Mouse (Mus musculus): Measurements from ENCODE around the gene Sesn1.
"Not testable (repeated sequence)": the region's sequence is repeated elsewhere in the genome, so short reads cannot be mapped to it uniquely, and the experiment has no call there.

Gene Sesn1

DNA sequence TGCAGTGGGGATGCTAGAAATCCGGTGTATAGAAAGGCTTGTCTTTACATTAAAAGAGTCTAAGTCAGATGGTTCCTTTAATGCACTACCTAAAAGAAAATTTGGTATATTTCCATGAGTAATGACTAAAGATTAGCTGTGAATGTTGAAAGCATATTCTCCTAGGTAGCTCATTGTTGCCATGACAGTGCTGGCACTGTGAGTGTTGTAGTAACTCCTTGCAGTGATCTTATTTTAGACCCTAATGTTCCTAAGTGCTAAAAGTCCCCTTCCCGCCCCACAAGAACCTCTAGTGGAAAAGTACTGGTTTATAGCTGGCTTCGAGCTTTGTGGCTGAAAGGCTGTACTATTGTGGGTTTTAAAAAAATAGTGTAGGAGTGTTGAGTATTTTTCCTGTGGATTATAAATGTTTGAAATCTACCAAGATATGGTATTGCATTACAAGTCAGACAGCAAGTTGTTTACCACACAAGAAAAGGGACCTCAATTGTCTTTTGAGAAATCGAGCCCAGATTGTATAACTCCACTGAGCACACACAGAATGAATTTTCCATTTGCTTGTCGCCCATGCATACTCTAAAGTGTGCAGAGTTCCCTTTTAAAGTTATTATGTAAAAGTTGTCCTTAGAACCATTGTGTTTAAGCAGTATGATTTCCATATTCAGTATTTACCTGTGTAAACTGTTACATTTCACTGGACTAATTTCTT lies 13.0 kb downstream of the Sesn1 start:
- no peak for DNase-seq (ENCODE audit: low spot score)

DNA sequence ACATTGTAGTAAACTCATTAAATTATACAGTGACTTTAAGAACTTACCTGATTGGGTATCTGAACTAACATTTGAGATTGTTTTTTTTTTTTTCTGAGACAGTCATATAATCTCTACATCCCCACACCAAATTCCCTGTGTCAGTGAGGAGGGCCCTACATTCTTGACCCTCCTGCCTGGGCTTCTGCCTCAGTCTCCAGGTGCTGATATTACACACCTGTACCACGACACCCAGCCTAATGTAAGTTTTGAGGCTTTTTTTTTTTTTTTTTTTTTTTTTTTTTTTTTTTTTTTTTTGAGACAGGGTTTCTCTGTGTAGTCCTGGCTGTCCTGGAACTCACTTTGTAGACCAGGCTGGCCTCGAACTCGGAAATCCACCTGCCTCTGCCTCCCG lies 13.5 kb downstream of the Sesn1 start:
- DNase-seq (ENCODE audit: low spot score) = not testable (repeated sequence)

DNA sequence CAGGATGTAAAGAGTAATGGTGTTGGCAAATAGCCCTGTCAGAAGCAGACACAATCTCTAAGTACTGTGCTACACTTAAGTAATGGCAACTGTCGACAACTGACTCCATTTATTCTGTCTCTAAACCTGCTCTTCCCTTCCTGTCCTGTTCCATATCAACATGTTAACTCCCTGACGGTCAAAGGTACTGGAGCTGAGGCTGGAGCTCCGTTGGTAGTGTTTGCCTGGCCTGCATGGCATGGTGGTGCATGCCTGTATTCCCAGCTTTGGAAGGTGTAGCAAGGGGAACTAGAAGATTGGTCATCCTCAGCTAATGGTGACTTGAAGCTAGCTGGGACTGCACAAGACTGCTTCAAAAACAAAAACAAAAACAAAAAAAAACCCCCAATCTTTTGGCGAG lies 14.2 kb downstream of the Sesn1 start:
- DNase-seq (ENCODE audit: low spot score) = no peak

- no peak for DNase-seq (ENCODE audit: low spot score)
Observed at GRCm38 (mm10) chr10:41825041-41825440, 15.3 kb downstream of the Sesn1 start.

DNA sequence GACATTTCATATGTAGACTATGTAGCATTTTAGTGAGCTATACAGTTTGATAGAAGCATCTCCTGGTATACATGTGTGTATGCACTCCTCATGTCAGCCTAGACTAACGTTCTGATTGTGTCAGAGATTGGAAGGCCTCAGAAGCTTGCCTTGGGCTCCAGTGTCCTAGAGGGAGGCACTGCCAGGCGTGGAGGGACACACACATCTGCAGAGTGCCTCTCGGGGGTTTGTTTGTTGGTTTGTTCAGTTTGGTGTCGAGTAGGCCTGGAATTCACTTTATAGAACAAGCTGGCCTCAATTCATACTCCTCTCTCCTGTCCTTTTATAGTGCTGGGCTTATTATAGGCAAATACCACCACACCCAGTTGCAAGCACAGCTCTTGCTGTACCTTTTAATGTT lies 16.3 kb downstream of the Sesn1 start:
- DNase-seq (ENCODE audit: low spot score) = no peak

DNA sequence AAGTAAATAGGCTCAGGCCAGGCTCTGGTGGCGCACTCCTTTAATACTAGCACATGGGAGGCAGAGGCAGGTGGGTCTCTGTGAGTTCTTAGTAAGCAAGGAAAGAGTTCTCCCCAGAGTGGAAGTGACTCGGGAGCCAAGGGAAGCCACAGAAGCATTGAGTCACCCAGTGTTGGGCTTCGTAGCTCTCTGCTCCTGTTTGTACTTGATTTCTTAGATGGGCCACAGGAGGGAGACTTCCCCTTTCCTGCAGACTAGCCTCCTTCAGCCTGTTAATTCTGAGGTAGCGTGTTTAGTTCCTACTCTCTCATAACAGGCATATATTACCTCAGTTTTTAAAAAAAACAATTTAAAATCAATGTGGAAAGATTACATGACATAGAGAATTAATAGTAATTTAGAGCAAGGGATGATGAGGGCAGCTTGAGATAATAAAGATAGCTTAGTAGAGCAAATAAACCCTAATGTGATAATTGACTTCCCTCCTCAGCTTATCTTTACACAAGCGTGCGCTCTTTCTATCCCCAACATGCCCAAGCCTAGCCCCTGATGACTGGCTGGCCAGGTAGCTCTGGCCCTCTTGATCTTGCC lies 16.9 kb downstream of the Sesn1 start:
- DNase-seq (ENCODE audit: low spot score) = no peak

GRCm38 (mm10) chr10:41827784-41828183 lies 18.0 kb downstream of the Sesn1 start:
- no peak for DNase-seq (ENCODE audit: low spot score)

GRCm38 (mm10) chr10:41829191-41829590 lies 19.5 kb downstream of the Sesn1 start:
- DNase-seq (ENCODE audit: low spot score) = no peak

DNA sequence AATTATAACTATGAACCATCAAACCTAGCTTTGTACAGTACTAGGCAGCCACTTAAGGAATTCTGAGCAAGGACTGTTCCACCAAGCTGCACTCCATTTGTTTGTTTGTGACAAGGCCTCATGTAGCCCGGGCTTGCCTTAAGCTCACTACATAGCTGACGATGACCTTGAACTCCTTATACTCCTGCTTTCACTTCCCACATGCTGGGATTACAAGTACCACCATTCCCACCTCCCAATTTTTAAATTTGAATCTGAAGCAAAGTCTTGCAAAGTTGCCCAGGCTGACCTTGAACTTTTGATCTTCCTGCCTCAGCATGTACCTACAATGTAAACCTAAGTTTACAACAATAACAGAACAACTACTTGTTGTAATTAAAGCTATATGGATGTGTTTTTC lies 20.2 kb downstream of the Sesn1 start:
- DNase-seq (ENCODE audit: low spot score) = no peak

GRCm38 (mm10) chr10:41830445-41830844 lies 20.7 kb downstream of the Sesn1 start:
- no peak for DNase-seq (ENCODE audit: low spot score)

- DNase-seq (ENCODE audit: low spot score) = no peak
Observed at GRCm38 (mm10) chr10:41830851-41831522, 21.3 kb downstream of the Sesn1 start.

- DNase-seq (ENCODE audit: low spot score) = no peak
Observed at GRCm38 (mm10) chr10:41832191-41832590, 22.5 kb downstream of the Sesn1 start.

- no peak for DNase-seq (ENCODE audit: low spot score)
Observed at GRCm38 (mm10) chr10:41834131-41834530, 24.4 kb downstream of the Sesn1 start.

DNA sequence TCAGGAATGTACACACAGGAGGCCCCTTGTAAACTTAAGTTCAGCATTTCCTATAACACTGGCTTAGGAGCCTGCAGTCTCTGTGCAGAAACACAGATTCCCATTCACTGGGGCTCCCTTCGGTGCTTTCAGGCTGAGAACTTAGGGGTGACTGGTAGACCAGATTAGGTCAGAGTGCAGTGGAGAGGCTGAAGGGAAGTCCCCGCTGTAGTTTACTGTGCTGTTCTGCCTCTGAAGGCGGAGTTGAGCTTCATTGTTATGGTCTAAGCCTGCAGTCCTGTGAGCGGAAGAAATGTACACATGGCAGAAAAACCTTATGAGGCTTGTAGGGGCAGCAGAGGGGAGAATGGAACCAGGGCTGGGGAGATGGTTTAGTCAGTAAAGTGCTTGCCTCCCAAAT lies 29.2 kb downstream of the Sesn1 start:
- no peak for DNase-seq (ENCODE audit: low spot score)

GRCm38 (mm10) chr10:41847737-41848136 lies 38.0 kb downstream of the Sesn1 start:
- no peak for DNase-seq (ENCODE audit: low spot score)

DNA sequence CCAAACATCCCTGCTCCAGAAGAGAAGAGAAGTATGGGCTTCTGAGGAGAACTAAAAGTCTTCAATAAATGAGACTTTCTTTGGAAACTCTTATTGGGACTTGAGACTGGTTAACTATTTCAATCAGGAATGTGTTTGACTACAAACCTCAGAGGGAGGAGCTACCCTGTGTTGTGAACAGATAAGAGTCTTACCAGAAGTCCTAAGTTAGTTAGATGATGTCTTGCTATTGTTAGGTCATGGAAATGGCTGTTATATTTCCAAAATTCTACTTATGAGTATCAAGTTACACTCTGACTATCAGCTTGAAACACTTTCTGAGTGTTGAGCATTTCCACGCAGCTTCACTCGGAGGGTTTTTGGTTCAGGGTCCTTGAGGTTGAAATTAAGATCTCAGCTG lies 39.0 kb downstream of the Sesn1 start:
- DNase-seq (ENCODE audit: low spot score) = no peak

- no peak for DNase-seq (ENCODE audit: low spot score)
Observed at GRCm38 (mm10) chr10:41859820-41860219, 50.1 kb downstream of the Sesn1 start.

DNA sequence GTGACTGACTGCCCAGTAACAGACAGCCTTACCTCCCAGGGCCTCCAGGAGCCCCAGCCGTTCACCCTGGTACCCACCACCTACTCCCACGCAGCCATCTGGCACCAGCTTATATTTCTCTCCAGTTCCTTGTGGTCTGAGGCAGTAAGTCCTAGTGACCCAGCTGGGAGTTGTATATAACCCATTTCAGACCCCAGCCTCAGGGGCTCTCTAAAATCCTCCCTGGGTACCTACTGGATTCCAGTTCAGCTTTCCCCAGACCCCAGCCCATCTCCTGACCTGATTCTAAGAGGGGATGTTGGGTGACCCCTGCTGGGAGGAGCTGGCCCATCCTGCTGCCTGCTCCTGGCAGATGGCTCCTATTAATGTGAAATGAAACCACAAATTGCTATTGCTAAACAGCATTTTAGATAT lies 50.5 kb downstream of the Sesn1 start:
- no peak for DNase-seq (ENCODE audit: low spot score)

DNA sequence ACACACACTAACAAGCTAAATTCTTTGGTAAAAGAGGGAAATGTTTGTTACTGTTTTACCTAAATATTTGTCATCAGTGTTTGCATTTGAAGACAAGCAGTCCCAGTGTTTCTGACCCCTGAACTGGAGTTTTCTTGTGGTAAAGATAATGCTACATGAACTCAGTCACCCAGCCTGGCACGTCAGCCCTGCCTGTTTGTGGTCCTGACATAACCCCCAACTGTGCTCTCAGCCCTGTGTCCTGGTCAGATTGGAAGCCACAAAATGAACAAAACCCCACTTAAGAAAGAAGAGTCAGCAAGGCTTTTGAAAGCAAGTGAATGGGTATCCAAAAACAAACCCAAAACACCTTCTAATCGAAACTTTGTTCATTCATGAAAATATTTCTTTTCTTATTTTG lies 53.3 kb downstream of the Sesn1 start:
- no peak for DNase-seq (ENCODE audit: low spot score)

- DNase-seq (ENCODE audit: low spot score) = no peak
Observed at GRCm38 (mm10) chr10:41866069-41866837, 56.5 kb downstream of the Sesn1 start.

GRCm38 (mm10) chr10:41866838-41867154 lies 57.1 kb downstream of the Sesn1 start:
- no peak for DNase-seq (ENCODE audit: low spot score)

- no peak for DNase-seq (ENCODE audit: low spot score)
Observed at GRCm38 (mm10) chr10:41867956-41868355, 58.2 kb downstream of the Sesn1 start.

- DNase-seq (ENCODE audit: low spot score) = no peak
Observed at GRCm38 (mm10) chr10:41870101-41870500, 60.4 kb downstream of the Sesn1 start.

Measured in urinary bladder, postnatal 10 days (tissue).